Mouse (Mus musculus): Measurements from ENCODE around the gene Rab3gap2.

Gene Rab3gap2

DNA sequence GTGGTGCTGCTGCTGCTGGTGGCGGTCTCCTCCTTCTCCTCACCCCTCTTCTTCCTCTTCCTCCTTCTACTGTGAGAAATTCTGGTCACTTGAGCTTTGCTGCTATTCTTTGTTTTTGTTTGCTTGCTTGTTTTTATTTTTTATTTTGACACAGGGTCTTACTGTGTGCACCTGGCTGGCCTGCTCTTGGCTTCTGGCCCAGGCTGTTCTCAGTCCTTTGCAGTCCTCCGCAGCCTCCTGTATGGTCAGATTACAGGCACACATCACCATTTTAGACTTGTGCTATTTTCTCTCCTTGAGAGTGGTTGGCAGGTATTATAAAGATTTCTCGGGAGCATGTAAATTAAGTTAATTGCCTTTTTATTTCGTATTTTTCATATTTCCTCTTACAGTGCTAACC, 130.2 kb downstream of the Rab3gap2 start:
- no peak for DNase-seq

DNA sequence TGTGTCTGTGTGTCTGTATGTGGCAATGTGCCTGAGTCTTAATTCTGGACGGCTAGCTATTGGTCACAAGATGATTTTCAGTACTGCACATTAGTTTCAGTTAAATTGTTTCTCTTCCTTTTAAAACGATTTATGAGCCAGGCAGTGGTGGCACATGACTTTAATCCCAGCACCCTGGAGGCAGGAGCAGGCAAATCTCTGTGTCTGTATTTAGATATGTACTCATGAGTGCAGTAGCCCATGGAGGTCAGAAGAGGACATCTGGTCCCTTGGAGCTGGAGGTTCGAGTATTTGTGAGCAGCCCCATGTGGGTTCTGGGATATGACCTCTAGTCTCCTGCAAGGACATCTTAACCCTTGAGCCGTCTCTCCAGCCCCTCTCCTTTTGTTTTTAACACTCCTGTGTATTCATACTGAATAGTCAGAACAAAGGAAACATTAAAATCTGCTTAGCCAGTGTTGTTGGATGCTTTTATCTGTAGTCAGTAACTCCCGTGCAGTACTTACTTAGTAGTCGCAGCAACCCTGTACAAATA, 131.4 kb downstream of the Rab3gap2 start:
- no peak for DNase-seq

Data from lung, postnatal 10 days (tissue).